Mouse (Mus musculus): ENCODE data around the gene Rims3.

Rims3 gene

GRCm38 (mm10) chr4:120894584-120894983 lies 40.0 kb downstream of the Rims3 start:
- DNase-seq: no peak

DNA sequence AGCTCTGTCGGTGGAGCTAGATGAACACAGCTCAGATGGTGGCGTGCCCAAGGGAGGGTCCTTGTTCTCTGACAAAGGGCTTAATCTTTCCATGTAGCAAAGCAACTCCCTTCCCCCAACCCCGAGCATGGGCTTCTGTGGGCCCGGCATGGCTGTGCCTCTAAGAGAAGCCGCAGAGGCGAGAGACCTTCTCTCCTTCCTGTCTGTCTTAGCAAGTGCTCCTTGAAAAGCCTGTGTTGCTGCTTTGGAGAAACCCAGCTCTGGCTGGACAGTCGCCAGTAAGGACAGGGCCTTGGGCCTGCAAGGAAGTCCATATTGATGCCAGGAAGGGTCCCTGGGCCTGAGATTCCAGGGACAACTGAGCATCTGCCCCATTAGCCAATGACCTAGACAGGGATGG lies 40.6 kb downstream of the Rims3 start:
- no peak for DNase-seq

GRCm38 (mm10) chr4:120895810-120896584 lies 41.4 kb downstream of the Rims3 start:
- no peak for DNase-seq

GRCm38 (mm10) chr4:120904533-120904932 lies 49.9 kb downstream of the Rims3 start:
- no peak for DNase-seq

- DNase-seq: no peak
These were observed 51.0 kb downstream of the Rims3 start for GRCm38 (mm10) chr4:120905644-120906043.

GRCm38 (mm10) chr4:120909558-120910150 lies 55.0 kb downstream of the Rims3 start:
- peak; percentile 67 for DNase-seq

DNA sequence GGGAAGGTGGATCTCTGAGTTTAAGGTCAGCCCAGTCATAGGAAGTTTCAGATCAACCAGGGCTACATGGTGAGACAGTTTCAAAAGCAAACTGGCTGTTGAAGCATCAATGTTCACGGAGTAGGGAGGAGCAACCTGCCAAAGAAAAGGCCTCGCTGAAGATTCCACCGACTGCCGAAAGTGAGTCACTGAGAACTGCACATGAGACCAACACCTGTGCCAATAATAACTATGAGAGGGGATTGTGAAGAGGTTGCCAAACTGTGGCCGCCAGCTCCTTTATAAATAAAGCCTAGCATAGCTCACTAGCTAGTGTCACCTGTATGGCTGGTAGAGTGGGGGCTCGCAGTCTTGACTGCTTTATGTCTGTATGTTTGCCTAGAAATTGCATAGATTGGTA lies 56.5 kb downstream of the Rims3 start:
- no peak for DNase-seq

GRCm38 (mm10) chr4:120912866-120913265 lies 58.2 kb downstream of the Rims3 start:
- no peak for DNase-seq

DNA sequence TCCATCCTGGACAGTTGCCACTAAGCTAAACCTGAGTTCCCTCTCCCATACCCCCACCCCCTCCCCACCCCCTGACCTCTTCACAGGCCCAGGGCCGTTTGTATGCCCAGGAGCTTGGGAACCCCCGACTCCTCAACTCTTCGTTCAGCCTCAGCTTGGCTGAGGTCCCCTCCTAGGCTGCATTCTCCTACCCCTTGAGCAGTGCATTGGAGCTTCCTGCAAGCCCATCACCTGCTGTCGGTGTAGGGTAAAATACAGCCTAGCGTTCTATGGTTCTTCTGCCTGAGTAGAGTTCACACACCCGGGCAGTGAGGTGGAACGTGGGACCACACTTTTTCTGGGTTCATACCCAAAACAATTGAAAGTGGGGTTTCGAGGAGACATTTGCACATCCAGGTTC lies 58.8 kb downstream of the Rims3 start:
- no peak for DNase-seq

DNA sequence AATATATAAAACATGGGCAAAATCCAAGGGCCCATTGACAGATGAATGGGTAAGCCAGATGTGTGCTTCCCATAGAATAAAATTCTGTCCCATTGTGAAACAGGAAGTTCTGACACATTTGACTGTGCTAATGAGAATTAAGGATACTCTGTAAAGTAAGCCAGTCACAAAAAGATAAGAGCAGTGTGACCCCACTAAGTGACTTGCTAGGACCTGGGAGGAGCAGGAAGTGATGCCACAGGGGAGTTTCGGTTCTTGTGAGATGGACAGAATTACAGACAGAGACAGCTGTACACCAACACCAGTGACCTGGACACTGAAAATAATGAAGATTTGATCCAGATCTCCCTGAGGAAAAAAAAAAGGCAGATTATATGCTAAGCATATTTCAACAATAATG lies 59.2 kb downstream of the Rims3 start:
- no peak for DNase-seq

- no peak for DNase-seq
These were observed 59.9 kb downstream of the Rims3 start for GRCm38 (mm10) chr4:120914501-120914900.

DNA sequence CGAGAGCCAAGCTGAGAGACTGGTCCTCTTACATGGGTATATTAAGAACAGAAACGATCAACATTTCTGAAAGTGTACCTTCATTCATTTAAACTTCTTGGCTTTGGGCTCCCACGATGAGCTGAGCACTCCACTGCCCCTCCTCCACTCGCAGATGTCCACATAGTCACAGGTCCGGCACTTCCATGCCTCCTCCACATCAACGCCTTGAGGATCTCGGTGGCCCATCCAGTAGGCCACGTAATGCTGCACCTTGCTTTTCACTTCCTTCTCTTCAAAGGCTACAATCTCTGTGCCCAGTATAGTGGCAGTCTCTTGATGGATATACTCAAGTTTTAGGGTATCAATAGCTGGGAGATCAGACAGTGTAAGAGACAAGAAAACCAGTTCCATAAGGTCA lies 66.8 kb downstream of the Rims3 start:
- DNase-seq: no peak

DNA sequence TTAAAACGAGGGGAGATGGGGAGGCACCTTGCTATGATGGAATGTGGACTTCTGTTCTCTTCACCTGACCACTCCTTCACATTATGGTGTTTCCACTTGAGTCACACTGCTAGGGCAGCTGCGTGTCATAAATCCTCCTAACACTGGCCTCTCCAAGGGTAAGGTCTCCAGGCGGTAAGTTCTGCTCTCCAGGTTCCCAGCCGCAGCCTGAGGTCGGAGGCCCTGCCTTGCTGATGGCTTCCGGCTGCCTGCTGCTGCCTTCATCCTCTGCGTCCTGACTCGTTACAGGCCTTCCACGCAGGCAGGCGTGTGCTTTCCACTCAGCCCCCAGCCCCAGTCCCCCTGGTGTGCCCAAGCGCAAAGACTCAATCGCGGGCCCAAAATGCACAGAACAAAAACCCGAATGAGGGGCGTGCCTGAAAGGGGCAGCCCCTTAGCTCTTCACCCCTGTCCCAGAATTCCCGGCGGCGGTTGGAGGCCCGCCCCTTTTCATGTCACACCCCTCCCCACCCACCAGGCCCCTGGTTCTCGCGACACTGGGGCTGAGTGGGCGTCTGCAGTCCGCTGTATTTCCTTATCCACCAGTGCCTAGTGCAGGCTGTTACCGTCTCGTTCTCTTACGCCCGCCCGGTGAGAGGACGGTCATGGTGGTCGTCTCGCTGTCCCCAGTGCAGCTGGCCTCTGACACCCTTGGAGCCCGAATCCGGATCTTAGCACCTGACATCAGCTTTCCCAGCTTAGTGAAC lies 70.1 kb downstream of the Rims3 start, which contains the start of gene Exo5:
Exo5 (minus strand) TSS at position 464 of the 746 bp plus-strand sequence.
- peak; percentile 94 for DNase-seq

DNA sequence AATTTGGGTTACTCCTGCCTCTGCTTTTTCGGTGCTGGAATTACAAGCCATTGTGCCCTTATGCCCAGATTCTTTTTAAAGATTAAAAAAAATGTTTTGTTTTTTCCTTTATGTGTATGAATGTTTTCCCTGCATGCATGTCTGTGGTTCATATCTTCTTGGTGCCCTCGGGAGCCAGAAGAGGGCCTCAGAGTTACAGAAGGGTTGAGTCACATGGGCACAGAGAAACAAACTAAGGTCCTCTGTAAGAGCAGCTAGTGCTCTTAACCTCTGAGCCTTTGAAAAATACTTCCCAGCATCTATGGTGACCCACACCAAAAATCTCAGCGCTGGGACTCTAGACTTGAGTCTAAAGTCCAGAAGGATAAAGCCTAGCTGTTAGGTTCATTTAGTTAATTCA lies 70.8 kb downstream of the Rims3 start:
- peak; percentile 21 for DNase-seq

DNA sequence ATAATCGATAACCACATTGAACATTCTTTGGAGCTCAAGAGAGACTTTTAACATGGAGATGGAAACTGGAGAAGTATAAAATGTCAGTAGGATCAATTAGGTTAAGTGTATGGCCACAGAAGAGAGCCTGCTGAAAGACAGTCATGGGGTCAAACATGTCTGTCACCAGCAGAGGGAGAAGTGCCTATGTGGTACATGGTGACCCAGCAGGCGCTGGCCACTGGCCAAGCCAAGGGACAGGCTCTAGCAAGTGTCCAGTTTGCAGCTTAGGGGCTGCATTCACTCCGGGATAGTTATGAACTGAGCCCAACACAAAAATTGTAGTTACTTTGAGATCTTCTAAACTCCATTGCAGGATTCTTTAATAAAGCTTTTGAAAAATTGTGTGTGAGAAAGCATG lies 74.1 kb downstream of the Rims3 start:
- DNase-seq: peak; percentile 20

DNA sequence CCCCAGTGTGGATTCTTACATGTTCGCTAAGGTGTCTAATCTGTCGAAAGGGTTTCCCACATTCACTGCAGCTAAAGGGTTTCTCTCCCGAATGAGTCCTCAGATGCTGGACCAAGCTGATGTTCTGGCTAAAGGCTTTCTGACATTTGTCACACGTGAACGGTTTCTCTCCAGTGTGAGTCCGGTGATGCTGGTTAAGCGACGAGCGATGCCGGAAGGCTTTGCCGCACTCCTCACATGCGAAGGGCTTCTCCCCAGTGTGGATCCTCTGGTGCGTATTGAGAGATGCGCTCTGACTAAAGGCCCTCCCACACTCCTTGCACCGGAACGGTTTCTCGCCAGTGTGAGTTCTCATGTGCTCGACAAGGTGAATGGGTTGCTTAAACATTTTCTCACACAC lies 76.1 kb downstream of the Rims3 start:
- no peak for DNase-seq

DNA sequence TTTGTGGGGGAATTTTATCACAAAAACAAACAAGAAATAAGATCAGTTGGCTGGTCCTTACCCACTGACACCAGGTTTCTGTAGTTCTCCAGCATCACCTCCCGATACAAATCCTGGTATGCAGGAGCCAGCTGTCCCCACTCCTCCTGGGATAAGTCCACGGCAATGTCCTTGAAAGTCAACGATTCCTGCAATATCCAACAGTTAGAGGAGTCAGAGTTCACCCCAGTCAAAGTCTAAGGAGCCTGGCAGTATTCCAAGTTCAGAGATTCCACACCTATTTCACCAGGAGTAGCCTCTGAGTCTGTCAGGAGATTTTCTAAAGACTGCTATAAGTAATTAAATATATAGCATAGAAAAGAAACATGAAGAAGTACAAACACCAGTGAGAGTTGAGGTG lies 80.4 kb downstream of the Rims3 start:
- DNase-seq: no peak
